Mouse (Mus musculus): ENCODE data around the gene Espl1. TPM values are rescaled to one million over a fixed set of nuclear protein-coding genes. Genes with fewer than 3 reads are reported as not detected.

The Espl1 gene
- total and polyA plus RNA-seq, 3 experiments = 1.0 to 1.6 (median 1.4) TPM

GRCm38 (mm10) chr15:102287395-102287794 is 8.7 kb upstream of the Espl1 start:
- Histone ChIP-seq H3K4me3 (no peak overlapping the region), H3K36me3 (ENCODE audit: control insufficient read depth, insufficient read depth, low read length) (no peaks in the 10 kb centered on the region), H3K79me2 (replicated peaks; ENCODE audit: control insufficient read depth, insufficient read depth, low read length) (no peaks in the 10 kb centered on the region), H3K4me1 (ENCODE audit: control insufficient read depth, insufficient read depth, low read length) (peaks cover 1% of the 10 kb centered on the region; the same call in 1 of the 2 replicates), H3K27me3 (ENCODE audit: control insufficient read depth, insufficient read depth, low read length) (no peaks in the 10 kb centered on the region), H3K27ac (no peak overlapping the region), H3K9ac (ENCODE audit: low read depth, low read length) (no peak overlapping the region)
- intact Hi-C loops (cut with DNase I) = loop anchor here (1.0 to 10.0 kb wide), 2 partner anchors 29 to 157 kb away; partner anchors contain the start of gene Amhr2
- TF ChIP-seq EP300 (IDR thresholded peaks at IDR 0.05; ENCODE audit: insufficient read depth, low read depth, low read length) = no peak
- TF ChIP-seq POLR2A (IDR thresholded peaks at IDR 0.05; ENCODE audit: insufficient read depth, low read depth, low read length) = no peak
- TF ChIP-seq CTCF (IDR thresholded peaks at IDR 0.05) = peak; percentile 90; the same call in 1 of the 2 replicates
- no peak for DNase-seq

DNA sequence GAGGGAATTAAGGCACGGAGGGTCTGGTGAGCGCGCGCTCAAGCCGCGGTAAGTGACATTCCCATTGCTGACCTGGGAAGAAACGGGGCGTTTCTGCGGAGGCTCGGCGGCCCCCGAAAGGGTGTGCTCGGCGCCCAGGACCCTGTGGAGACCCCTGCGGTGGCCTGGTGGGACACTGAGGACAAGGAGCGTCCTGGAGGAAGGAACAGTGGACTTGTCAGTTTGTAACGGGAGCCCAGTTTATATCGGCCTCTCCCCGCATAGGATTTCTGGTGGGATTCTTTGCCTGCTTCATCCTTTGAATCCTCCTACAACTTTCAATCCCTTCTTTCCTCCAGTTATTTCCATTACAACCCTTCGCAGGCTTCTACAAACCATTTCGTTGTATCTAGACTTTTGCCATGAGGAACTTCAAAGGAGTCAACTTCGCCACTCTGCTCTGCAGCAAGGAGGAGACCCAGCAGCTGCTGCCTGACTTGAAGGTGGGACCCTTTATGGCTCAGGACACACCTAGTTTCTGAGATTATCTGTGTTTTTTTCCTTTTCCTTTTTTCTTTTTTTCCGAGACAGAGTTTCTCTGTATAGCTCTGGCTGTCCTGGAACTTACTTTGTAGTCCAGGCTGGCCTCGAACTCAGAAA is 421 bp downstream of the Espl1 start:
- H3K4me1 ChIP-seq (ENCODE audit: control insufficient read depth, insufficient read depth, low read length) = peaks cover 2% of the 10 kb centered on the region; the same call in 1 of the 2 replicates
- WGBS = 6% methylated on average over 24 of the region's 24 CpGs
- TF ChIP-seq EP300 (IDR thresholded peaks at IDR 0.05; ENCODE audit: insufficient read depth, low read depth, low read length) (no peak), CTCF (IDR thresholded peaks at IDR 0.05) (no peak), POLR2A (IDR thresholded peaks at IDR 0.05; ENCODE audit: insufficient read depth, low read depth, low read length) (no peak)
- DNase-seq = no peak
- no peaks in the 10 kb centered on the region for H3K36me3 ChIP-seq (ENCODE audit: control insufficient read depth, insufficient read depth, low read length)
- H3K27ac ChIP-seq = no peak overlapping the region
- intact Hi-C loops (cut with DNase I) = no loop called here
- H3K9ac ChIP-seq (ENCODE audit: low read depth, low read length) = peak overlapping the region; percentile 30; the same call in 1 of the 2 replicates
- peak overlapping the region; percentile 80 for H3K4me3 ChIP-seq
- no peaks in the 10 kb centered on the region for H3K27me3 ChIP-seq (ENCODE audit: control insufficient read depth, insufficient read depth, low read length)
- H3K79me2 ChIP-seq (replicated peaks; ENCODE audit: control insufficient read depth, insufficient read depth, low read length) = no peaks in the 10 kb centered on the region

- WGBS = 30% methylated on average over 6 of the region's 6 CpGs
- no peak overlapping the region for H3K9ac ChIP-seq (ENCODE audit: low read depth, low read length)
- H3K4me3 ChIP-seq = no peak overlapping the region
- no peak overlapping the region for H3K27ac ChIP-seq
- TF ChIP-seq CTCF (IDR thresholded peaks at IDR 0.05) (no peak), EP300 (IDR thresholded peaks at IDR 0.05; ENCODE audit: insufficient read depth, low read depth, low read length) (0 out of 2 replicates have a peak, but pooled peaks have one; percentile 40), POLR2A (IDR thresholded peaks at IDR 0.05; ENCODE audit: insufficient read depth, low read depth, low read length) (no peak)
- H3K27me3 ChIP-seq (ENCODE audit: control insufficient read depth, insufficient read depth, low read length) = no peaks in the 10 kb centered on the region
- intact Hi-C loops (cut with DNase I) = no loop called here
- H3K4me1 ChIP-seq (ENCODE audit: control insufficient read depth, insufficient read depth, low read length) = no peaks in the 10 kb centered on the region
- DNase-seq = peak in 1 of 2 experiments; percentile 36
- no peaks in the 10 kb centered on the region for H3K79me2 ChIP-seq (replicated peaks; ENCODE audit: control insufficient read depth, insufficient read depth, low read length)
- no peaks in the 10 kb centered on the region for H3K36me3 ChIP-seq (ENCODE audit: control insufficient read depth, insufficient read depth, low read length)
Observed at GRCm38 (mm10) chr15:102302542-102302941, 6.5 kb downstream of the Espl1 start.

GRCm38 (mm10) chr15:102308717-102309116 is 12.7 kb downstream of the Espl1 start:
- Histone ChIP-seq H3K27ac (no peak overlapping the region), H3K4me1 (ENCODE audit: control insufficient read depth, insufficient read depth, low read length) (peaks cover 3% of the 10 kb centered on the region), H3K36me3 (ENCODE audit: control insufficient read depth, insufficient read depth, low read length) (no peaks in the 10 kb centered on the region), H3K79me2 (replicated peaks; ENCODE audit: control insufficient read depth, insufficient read depth, low read length) (no peaks in the 10 kb centered on the region), H3K27me3 (ENCODE audit: control insufficient read depth, insufficient read depth, low read length) (no peaks in the 10 kb centered on the region), H3K9ac (ENCODE audit: low read depth, low read length) (no peak overlapping the region), H3K4me3 (no peak overlapping the region)
- DNase-seq = no peak
- 87% methylated on average over 9 of the region's 9 CpGs for WGBS
- intact Hi-C loops (cut with DNase I) = no loop called here
- TF ChIP-seq EP300 (IDR thresholded peaks at IDR 0.05; ENCODE audit: insufficient read depth, low read depth, low read length) = no peak
- TF ChIP-seq POLR2A (IDR thresholded peaks at IDR 0.05; ENCODE audit: insufficient read depth, low read depth, low read length) = no peak
- no peak for TF ChIP-seq CTCF (IDR thresholded peaks at IDR 0.05)

DNA sequence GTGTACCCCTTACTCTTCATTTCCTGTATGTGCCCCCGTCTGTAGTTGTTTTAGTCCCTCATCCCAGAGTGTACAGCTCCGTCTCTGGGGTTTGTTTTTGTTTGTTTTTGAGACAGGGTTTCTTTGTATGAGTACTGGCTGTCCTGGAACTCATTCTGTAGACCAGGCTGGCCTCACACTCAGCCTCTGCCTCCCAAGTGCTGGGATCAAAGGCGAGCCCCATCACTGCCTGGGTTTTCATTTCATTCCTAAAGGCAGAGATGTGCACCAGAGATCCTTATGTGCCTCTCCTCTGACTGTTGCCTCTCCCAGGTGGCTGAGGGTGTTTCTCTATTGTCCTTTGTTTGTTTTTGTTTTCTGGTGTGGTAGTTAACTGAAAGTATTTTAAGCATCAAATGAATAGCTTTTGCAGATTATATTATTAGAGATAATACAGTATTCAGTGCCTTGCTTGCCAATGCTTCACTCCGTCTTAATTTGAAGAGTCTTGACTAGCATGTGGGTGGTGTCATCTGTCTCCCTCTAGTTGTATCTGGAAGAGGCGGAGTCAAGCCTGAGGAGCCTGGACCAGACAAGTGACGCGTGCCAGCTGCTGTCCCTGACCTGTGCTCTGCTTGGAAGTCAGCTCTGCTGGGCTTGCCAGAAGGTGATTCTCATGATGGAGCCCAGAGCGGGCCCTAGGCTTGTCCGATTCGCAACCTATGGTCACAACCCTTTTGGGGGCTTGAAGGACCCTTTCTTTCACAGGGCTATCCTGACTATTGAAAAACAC is 14.2 kb downstream of the Espl1 start:
- peak overlapping the region; percentile 52 for H3K27ac ChIP-seq
- no peaks in the 10 kb centered on the region for H3K27me3 ChIP-seq (ENCODE audit: control insufficient read depth, insufficient read depth, low read length)
- peak; percentile 43; the same call in 1 of the 2 replicates for TF ChIP-seq EP300 (IDR thresholded peaks at IDR 0.05; ENCODE audit: insufficient read depth, low read depth, low read length)
- TF ChIP-seq POLR2A (IDR thresholded peaks at IDR 0.05; ENCODE audit: insufficient read depth, low read depth, low read length) = no peak
- no peak for TF ChIP-seq CTCF (IDR thresholded peaks at IDR 0.05)
- peaks cover 5% of the 10 kb centered on the region for H3K4me1 ChIP-seq (ENCODE audit: control insufficient read depth, insufficient read depth, low read length)
- 30% methylated on average over 10 of the region's 10 CpGs for WGBS
- H3K4me3 ChIP-seq = no peak overlapping the region
- H3K9ac ChIP-seq (ENCODE audit: low read depth, low read length) = no peak overlapping the region
- peak; percentile 78 to 82 for DNase-seq
- intact Hi-C loops (cut with DNase I) = no loop called here
- H3K79me2 ChIP-seq (replicated peaks; ENCODE audit: control insufficient read depth, insufficient read depth, low read length) = no peaks in the 10 kb centered on the region
- no peaks in the 10 kb centered on the region for H3K36me3 ChIP-seq (ENCODE audit: control insufficient read depth, insufficient read depth, low read length)

DNA sequence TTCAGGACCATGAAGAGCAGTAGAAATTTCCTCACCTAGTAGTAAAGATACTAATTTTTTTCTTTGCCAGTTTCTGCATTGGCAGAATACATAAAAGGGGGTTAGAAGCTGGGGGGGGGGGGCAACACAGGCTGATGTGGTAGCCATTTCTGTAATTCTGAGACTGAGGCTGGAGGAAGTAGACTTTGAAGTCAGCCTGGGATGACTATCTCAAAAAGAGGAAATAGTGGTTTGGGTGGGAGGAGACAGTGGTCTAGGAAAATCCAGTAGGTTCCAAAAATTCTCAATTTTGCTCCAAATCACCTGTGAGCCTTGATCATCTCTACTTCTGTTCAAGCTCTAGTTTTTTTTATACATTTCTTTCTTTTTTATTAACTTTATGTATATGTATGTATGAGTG is 15.4 kb downstream of the Espl1 start:
- H3K4me1 ChIP-seq (ENCODE audit: control insufficient read depth, insufficient read depth, low read length) = peaks cover 5% of the 10 kb centered on the region
- TF ChIP-seq EP300 (IDR thresholded peaks at IDR 0.05; ENCODE audit: insufficient read depth, low read depth, low read length) (no peak), POLR2A (IDR thresholded peaks at IDR 0.05; ENCODE audit: insufficient read depth, low read depth, low read length) (no peak), CTCF (IDR thresholded peaks at IDR 0.05) (no peak)
- intact Hi-C loops (cut with DNase I) = no loop called here
- no peaks in the 10 kb centered on the region for H3K79me2 ChIP-seq (replicated peaks; ENCODE audit: control insufficient read depth, insufficient read depth, low read length)
- H3K9ac ChIP-seq (ENCODE audit: low read depth, low read length) = no peak overlapping the region
- H3K36me3 ChIP-seq (ENCODE audit: control insufficient read depth, insufficient read depth, low read length) = no peaks in the 10 kb centered on the region
- DNase-seq = no peak
- no peak overlapping the region for H3K4me3 ChIP-seq
- no peaks in the 10 kb centered on the region for H3K27me3 ChIP-seq (ENCODE audit: control insufficient read depth, insufficient read depth, low read length)
- no peak overlapping the region for H3K27ac ChIP-seq

Data from heart, adult 2 months (tissue).